Mouse (Mus musculus) midbrain, postnatal 0 days (tissue): ENCODE data around the gene Mex3b. TPM values are rescaled to one million over a fixed set of nuclear protein-coding genes. Genes with fewer than 3 reads are reported as not detected.

Experiments used
- ATAC-seq: fragments of 200-750 bp; cut with Nextera tagmentation; 2 replicates; pipeline ENCODE4 v1.8.0; 2017; ENCODE audit warnings: moderate number of reproducible peaks, mild to moderate bottlenecking, moderate TSS enrichment, moderate library complexity; ENCODE audit not compliant: low FRiP score
- DNase-seq: peaks from one replicate; pipeline ENCODE4 v3.0.0-alpha.2; 2015; ENCODE audit warnings: low spot score
- H3K27ac ChIP-seq: fragments of 300-500 bp; sonication (generic); 2 replicates; pipeline ENCODE4 v1.5.1; 2014; ENCODE audit warnings: low read depth, mild to moderate bottlenecking, low read length, mixed read lengths
- H3K27me3 ChIP-seq: fragments of 300-500 bp; sonication (generic); 2 replicates; pipeline ENCODE4 v1.6.1; 2014; ENCODE audit warnings: low read length, control low read depth, mixed read lengths; ENCODE audit not compliant: insufficient read depth
- H3K36me3 ChIP-seq: fragments of 300-500 bp; sonication (generic); 2 replicates; pipeline ENCODE4 v1.6.1; 2014; ENCODE audit warnings: low read length, control low read depth, mixed read lengths; ENCODE audit not compliant: insufficient read depth
- H3K4me1 ChIP-seq: fragments of 300-500 bp; sonication (generic); 2 replicates; pipeline ENCODE4 v1.6.1; 2014; ENCODE audit warnings: mild to moderate bottlenecking, control low read depth, antibody characterized with exemption, low read length, mixed read lengths; ENCODE audit not compliant: insufficient read depth
- H3K4me2 ChIP-seq: fragments of 300-500 bp; sonication (generic); 2 replicates; pipeline ENCODE4 v1.6.1; 2014; ENCODE audit warnings: low read depth, mild to moderate bottlenecking, low read length, mixed read lengths; ENCODE audit not compliant: poor library complexity, severe bottlenecking
- H3K4me3 ChIP-seq: fragments of 300-500 bp; sonication (generic); 2 replicates; pipeline ENCODE4 v1.5.1; 2014; ENCODE audit warnings: low read depth, mild to moderate bottlenecking, low read length, moderate library complexity
- H3K9ac ChIP-seq: fragments of 300-500 bp; sonication (generic); replicated peaks from 2 replicates; pipeline ENCODE4 v1.6.1; 2014; ENCODE audit warnings: mild to moderate bottlenecking, low read length, moderate library complexity, mixed read lengths; ENCODE audit not compliant: poor library complexity, severe bottlenecking
- H3K9me3 ChIP-seq: fragments of 300-500 bp; sonication (generic); 2 replicates; pipeline ENCODE4 v1.6.1; 2016; ENCODE audit warnings: low read length, control low read depth
- CTCF ChIP-seq: IDR thresholded peaks from 2 replicates; pipeline ENCODE4 v1.5.1; 2016; ENCODE audit warnings: antibody characterized with exemption, mild to moderate bottlenecking
- WGBS: fragments of 180-500 bp; shearing (Covaris S2); extraction: QIAGEN DNeasy Blood & Tissue Kit; methylation state at CpG from one replicate; pipeline ENCODE4 v1.1.7; 2014; 5-methylcytosine and 5-hydroxymethylcytosine counted together
- polyA plus RNA-seq: library from polyadenylated mRNA; unstranded; fragments of >200 nt; fragmentation: Nextera tagmentation; extraction: Ambion mirVana; gene quantifications from 2 replicates; pipeline ENCODE4 v1.2.1, GENCODE M21; 2015
- total RNA-seq: library from RNA; depleted of rRNA; stranded (reverse); fragments of >200 nt; gene quantifications from 2 replicates; pipeline ENCODE4 v1.2.3, GENCODE M21; 2014

The Mex3b gene
- total and polyA plus RNA-seq, 2 experiments from 2014 or later, result 17.1 to 101 TPM

- no peak overlapping the region for H3K4me3 ChIP-seq
- no peaks in the 10 kb centered on the region for H3K27me3 ChIP-seq
- no peaks in the 10 kb centered on the region for H3K9me3 ChIP-seq
- H3K27ac ChIP-seq, result no peak overlapping the region
- no peaks in the 10 kb centered on the region for H3K36me3 ChIP-seq
- ATAC-seq (no peak), DNase-seq (no peak)
- H3K4me1 ChIP-seq, result no peaks in the 10 kb centered on the region
- no peak overlapping the region for H3K9ac ChIP-seq
- WGBS, result 98% methylated on average over 4 of the region's 4 CpGs
- no peak for TF ChIP-seq CTCF
- no peak overlapping the region for H3K4me2 ChIP-seq
Measured at GRCm38 (mm10) chr7:82851670-82852069, 15.5 kb upstream of the Mex3b start.

GRCm38 (mm10) chr7:82854195-82854766 is 12.9 kb upstream of the Mex3b start:
- no peak for DNase-seq
- no peak for TF ChIP-seq CTCF
- Histone ChIP-seq H3K9me3 (no peaks in the 10 kb centered on the region), H3K9ac (no peak overlapping the region), H3K27ac (no peak overlapping the region), H3K27me3 (no peaks in the 10 kb centered on the region), H3K4me2 (no peak overlapping the region), H3K4me3 (no peak overlapping the region), H3K36me3 (no peaks in the 10 kb centered on the region), H3K4me1 (no peaks in the 10 kb centered on the region)
- 25% methylated on average over 3 of the region's 3 CpGs for WGBS
- ATAC-seq, result no peak

- Histone ChIP-seq H3K4me3 (no peak overlapping the region), H3K9ac (no peak overlapping the region), H3K4me1 (no peaks in the 10 kb centered on the region), H3K27ac (no peak overlapping the region), H3K27me3 (no peaks in the 10 kb centered on the region), H3K9me3 (no peaks in the 10 kb centered on the region), H3K36me3 (no peaks in the 10 kb centered on the region), H3K4me2 (no peak overlapping the region)
- ATAC-seq, result no peak
- DNase-seq, result no peak
- TF ChIP-seq CTCF, result no peak
- 69% methylated on average over 4 of the region's 4 CpGs for WGBS
Measured at GRCm38 (mm10) chr7:82858611-82859010, 8.5 kb upstream of the Mex3b start.

DNA sequence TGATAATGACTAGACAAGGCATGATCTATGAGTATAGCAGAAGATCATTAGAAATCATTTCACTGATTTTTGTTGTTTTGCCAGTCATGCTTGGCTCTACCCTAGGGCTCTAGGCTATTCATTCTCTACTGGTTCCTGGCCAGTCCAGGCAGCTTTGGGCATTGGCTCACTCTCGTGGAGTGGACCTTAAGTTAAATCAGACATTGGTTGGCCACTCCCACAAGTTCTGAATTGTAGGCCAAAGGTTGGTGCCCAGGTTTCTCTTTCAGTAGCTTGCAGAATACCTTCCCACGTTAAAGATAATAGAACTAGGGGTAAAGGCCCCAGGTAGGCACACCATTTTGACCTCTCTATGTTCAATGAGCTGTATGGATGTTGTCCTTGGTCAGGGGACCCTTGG is 6.5 kb upstream of the Mex3b start:
- DNase-seq (no peak), ATAC-seq (no peak)
- Histone ChIP-seq H3K27ac (no peak overlapping the region), H3K4me3 (no peak overlapping the region), H3K9me3 (no peaks in the 10 kb centered on the region), H3K4me1 (peaks cover 6% of the 10 kb centered on the region), H3K36me3 (no peaks in the 10 kb centered on the region), H3K27me3 (no peaks in the 10 kb centered on the region), H3K9ac (no peak overlapping the region), H3K4me2 (no peak overlapping the region)
- TF ChIP-seq CTCF, result no peak
- WGBS, result 70% methylated on average over 2 of the region's 2 CpGs

DNA sequence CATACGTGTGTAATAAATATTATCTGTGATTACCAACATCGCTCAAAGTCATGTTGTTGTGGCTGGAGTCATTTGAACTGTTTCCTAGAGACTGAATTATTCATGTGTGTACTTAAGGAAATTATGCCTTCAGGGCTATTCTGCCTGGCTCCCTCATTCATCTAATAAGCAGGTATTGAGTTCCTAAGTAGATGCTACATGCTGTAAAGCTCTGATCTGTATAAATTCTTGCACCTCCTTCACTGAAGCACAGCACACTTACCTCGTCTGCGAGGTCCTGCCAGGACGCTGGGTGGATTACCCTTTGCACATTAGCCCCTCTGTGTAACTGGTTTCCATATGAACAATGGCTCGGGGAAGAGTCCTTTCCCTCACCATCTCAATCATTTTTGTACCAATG is 3.8 kb upstream of the Mex3b start:
- Histone ChIP-seq H3K9ac (no peak overlapping the region), H3K4me2 (no peak overlapping the region), H3K4me1 (peaks cover 6% of the 10 kb centered on the region), H3K27ac (0 out of 2 replicates have a peak overlapping the region, but pooled peaks have one; percentile 21), H3K27me3 (no peaks in the 10 kb centered on the region), H3K36me3 (no peaks in the 10 kb centered on the region), H3K4me3 (no peak overlapping the region), H3K9me3 (no peaks in the 10 kb centered on the region)
- ATAC-seq (no peak), DNase-seq (peak; percentile 17)
- TF ChIP-seq CTCF, result no peak
- WGBS, result 29% methylated on average over 6 of the region's 6 CpGs

- peak; percentile 53 for TF ChIP-seq CTCF
- Histone ChIP-seq H3K4me2 (peak overlapping the region; percentile 95), H3K4me3 (peak overlapping the region; percentile 64; the same call in 1 of the 2 replicates), H3K27me3 (no peaks in the 10 kb centered on the region), H3K36me3 (peaks cover 6% of the 10 kb centered on the region; the same call in 1 of the 2 replicates), H3K27ac (peak overlapping the region; percentile 97), H3K9ac (peak overlapping the region; percentile 99; the same call in 1 of the 2 replicates), H3K9me3 (no peaks in the 10 kb centered on the region), H3K4me1 (peaks cover 6% of the 10 kb centered on the region)
- 17% methylated on average over 8 of the region's 8 CpGs for WGBS
- no peak for ATAC-seq
- DNase-seq, result peak; percentile 74
Measured at GRCm38 (mm10) chr7:82864260-82864990, 2.7 kb upstream of the Mex3b start.
